Mouse (Mus musculus) kidney, adult 2 months (tissue): ENCODE data around the gene Rnf157. TPM values are rescaled to one million over a fixed set of nuclear protein-coding genes. Genes with fewer than 3 reads are reported as not detected.

Experiments used
- DNase-seq: peaks from one replicate; pipeline ENCODE4 v3.0.0; 2021
- H3K27ac ChIP-seq: fragments of 200-500 bp; 2 replicates; pipeline ENCODE4 v1.5.1; 2012; ENCODE audit warnings: low read depth, low read length, control low read depth, inconsistent platforms; ENCODE audit not compliant: insufficient read depth
- H3K27me3 ChIP-seq: fragments of 200-500 bp; replicated peaks from 2 replicates; pipeline ENCODE4 v1.6.1; 2012; ENCODE audit warnings: mild to moderate bottlenecking, moderate library complexity, low read length, inconsistent platforms; ENCODE audit not compliant: control insufficient read depth, insufficient read depth
- H3K36me3 ChIP-seq: fragments of 200-500 bp; 2 replicates; pipeline ENCODE4 v1.6.1; 2012; ENCODE audit warnings: mild to moderate bottlenecking, moderate library complexity, low read length, inconsistent platforms; ENCODE audit not compliant: control insufficient read depth, insufficient read depth
- H3K4me1 ChIP-seq: fragments of 200-500 bp; 2 replicates; pipeline ENCODE4 v1.6.1; 2011; ENCODE audit warnings: low read length; ENCODE audit not compliant: control insufficient read depth, insufficient read depth
- H3K4me3 ChIP-seq: fragments of 200-500 bp; 2 replicates; pipeline ENCODE4 v1.5.1; 2011; ENCODE audit warnings: mild to moderate bottlenecking, low read depth, low read length, control low read depth; ENCODE audit not compliant: insufficient read depth
- CTCF ChIP-seq: fragments of 200-500 bp; conservative IDR thresholded peaks from 2 replicates; pipeline ENCODE4 v1.5.1; 2011; ENCODE audit warnings: low read depth, mild to moderate bottlenecking, control low read depth, low read length, moderate library complexity, mixed read lengths; ENCODE audit not compliant: insufficient read depth, insufficient read length
- POLR2A ChIP-seq: fragments of 200-500 bp; IDR thresholded peaks from one replicate; pipeline ENCODE4 v1.6.1; 2011; ENCODE audit warnings: low read depth, low read length, control low read depth
- WGBS: fragments of 180-500 bp; shearing (Covaris S2); methylation state at CpG from one replicate; pipeline ENCODE4 v1.1.7; 2018; 5-methylcytosine and 5-hydroxymethylcytosine counted together
- polyA plus RNA-seq: library from polyadenylated mRNA; depleted of rRNA; stranded (reverse); fragments of >200 nt; gene quantifications from 2 replicates; pipeline ENCODE4 v1.2.3, GENCODE M21; 2012; rRNA removed

The Rnf157 gene
- polyA plus RNA-seq, 1 experiment, result 2.9 TPM

DNA sequence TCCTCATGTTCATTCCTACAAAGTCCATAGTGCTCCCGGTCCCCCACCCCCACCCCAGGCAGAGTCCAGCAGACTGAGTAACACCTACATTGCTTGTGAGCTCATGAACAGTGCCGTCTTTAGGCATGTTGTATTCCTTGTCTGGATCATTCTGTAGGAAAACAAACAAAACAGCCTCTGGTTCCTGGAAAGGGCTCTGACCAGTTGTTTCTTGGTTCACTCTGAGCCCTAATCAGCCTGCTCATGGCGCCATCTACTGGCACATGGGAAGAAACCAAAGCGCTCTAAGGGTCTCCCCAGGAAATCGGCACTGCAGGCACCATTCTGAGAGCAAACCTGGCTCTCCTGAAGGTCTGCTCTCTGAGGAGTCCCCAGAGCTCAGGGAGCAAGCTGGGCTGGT lies 118.5 kb downstream of the Rnf157 start:
- TF ChIP-seq POLR2A (no peak), CTCF (peak; percentile 79)
- Histone ChIP-seq H3K36me3 (no peaks in the 10 kb centered on the region), H3K27me3 (no peaks in the 10 kb centered on the region), H3K4me3 (no peak overlapping the region), H3K4me1 (no peaks in the 10 kb centered on the region), H3K27ac (no peak overlapping the region)
- WGBS, result 22% methylated on average over 5 of the region's 5 CpGs
- peak; percentile 70 for DNase-seq

DNA sequence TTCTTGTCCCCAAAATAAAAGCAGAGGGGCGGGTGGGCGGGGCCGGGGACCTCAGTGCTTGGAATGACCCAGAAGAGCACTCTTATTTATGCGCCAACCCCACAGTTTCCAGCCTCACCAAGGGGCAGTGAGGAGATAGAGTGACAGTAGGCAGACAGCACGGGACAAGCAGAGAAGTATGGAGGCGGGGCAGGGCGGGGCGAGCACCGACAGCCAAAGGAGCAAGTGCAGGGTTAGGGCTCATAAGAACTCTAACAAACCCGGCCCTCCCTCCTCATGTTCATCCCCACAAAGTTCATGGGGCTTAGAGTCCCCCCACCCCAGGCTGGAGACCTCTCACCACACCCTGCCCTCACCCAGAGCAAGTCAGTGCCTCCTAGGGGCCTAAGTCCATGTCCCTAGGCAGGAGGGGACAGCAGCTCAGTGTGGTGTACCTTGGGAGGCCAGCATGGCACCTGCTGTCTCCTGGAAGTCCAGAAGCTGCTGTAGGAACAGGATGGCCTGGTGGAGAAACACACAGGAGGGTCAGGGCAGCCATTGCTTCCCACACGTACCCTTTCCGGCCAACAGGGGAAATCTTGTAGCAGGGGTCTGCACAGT lies 119.2 kb downstream of the Rnf157 start:
- no peak overlapping the region for H3K27ac ChIP-seq
- 91% methylated on average over 12 of the region's 12 CpGs for WGBS
- TF ChIP-seq CTCF (no peak), POLR2A (no peak)
- no peaks in the 10 kb centered on the region for H3K36me3 ChIP-seq
- DNase-seq, result no peak
- no peaks in the 10 kb centered on the region for H3K4me1 ChIP-seq
- H3K27me3 ChIP-seq, result no peaks in the 10 kb centered on the region
- no peak overlapping the region for H3K4me3 ChIP-seq

DNA sequence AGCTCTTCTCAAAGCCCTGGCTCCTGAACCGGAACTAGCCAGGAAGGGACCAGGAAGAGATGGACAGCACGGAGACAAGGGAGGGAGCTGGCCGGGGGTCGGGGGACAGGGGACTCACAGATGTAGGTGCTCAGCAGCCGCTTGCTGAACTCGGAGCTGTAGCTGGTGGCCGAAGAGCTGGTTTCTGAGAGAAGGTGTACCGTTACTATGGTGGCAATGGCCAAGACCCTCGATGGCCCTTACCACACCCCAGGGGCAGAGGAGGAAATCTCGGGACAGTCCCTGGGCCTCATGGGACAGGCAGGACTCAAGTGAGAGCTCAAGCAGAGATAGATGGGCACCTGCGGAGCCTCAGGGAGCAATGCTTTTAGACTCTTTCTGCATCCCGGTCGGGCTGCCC lies 120.4 kb downstream of the Rnf157 start:
- no peaks in the 10 kb centered on the region for H3K4me1 ChIP-seq
- H3K27me3 ChIP-seq, result no peaks in the 10 kb centered on the region
- no peak overlapping the region for H3K4me3 ChIP-seq
- no peak for DNase-seq
- WGBS, result 94% methylated on average over 13 of the region's 13 CpGs
- H3K27ac ChIP-seq, result no peak overlapping the region
- TF ChIP-seq POLR2A (no peak), CTCF (no peak)
- H3K36me3 ChIP-seq, result no peaks in the 10 kb centered on the region; the same call in 1 of the 2 replicates

DNA sequence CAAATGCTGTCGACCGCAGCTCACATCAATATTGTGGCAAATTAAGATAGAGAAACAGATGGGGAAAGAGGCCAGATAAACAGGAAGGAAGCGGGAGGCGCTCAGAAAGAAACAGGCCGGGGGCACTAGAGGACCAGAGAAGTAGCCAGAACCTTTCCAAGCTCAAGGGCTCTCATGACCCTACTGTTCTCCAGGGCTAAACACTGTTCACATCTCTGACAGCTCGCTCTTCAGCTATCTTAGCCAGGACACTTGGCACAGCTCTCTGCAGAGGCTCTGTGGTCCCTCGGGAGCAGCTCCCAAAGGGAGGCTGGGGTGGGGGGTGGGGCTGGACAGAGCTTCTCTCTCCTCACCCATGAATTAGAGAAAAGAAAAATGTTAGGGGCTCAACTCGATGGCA lies 122.3 kb downstream of the Rnf157 start:
- Histone ChIP-seq H3K36me3 (no peaks in the 10 kb centered on the region; the same call in 1 of the 2 replicates), H3K4me1 (no peaks in the 10 kb centered on the region), H3K4me3 (no peak overlapping the region), H3K27me3 (no peaks in the 10 kb centered on the region), H3K27ac (no peak overlapping the region; the same call in 1 of the 2 replicates)
- 65% methylated on average over 8 of the region's 8 CpGs for WGBS
- peak; percentile 44 for DNase-seq
- TF ChIP-seq POLR2A, result no peak
- TF ChIP-seq CTCF, result no peak

DNA sequence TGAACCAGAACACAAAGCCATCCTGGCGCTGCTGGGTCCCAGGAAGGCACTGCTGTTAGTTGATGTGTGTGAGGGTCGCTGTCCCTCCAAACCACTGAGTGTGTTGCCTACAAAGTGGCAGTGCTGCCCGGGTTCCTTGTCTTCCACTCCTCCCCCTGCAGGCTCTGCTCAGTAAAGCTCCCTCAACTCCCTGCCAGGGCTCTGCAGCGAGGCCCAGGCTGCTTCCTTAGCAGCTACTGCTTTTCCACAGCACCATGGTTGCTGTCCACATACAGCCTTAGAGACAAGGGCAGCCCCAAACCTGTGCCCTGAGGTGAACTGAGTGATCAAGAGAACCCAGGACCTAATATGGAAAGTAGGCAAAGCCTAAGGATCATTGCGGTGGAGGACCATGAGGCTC lies 125.5 kb downstream of the Rnf157 start:
- 80% methylated on average over 5 of the region's 5 CpGs for WGBS
- Histone ChIP-seq H3K4me1 (0 out of 2 replicates have a peak, but pooled peaks cover 3% of the 10 kb centered on the region), H3K27ac (no peak overlapping the region), H3K36me3 (no peaks in the 10 kb centered on the region; the same call in 1 of the 2 replicates), H3K27me3 (no peaks in the 10 kb centered on the region), H3K4me3 (no peak overlapping the region)
- TF ChIP-seq POLR2A (no peak), CTCF (no peak)
- DNase-seq, result no peak

Other genes starting within 250 kb of the Rnf157 start
- 24.0 TPM in 2 replicates for gene Fbf1, start 244.9 kb downstream of the Rnf157 start, polyA plus RNA-seq
- 20.1 and 21.0 TPM in 2 replicates for gene Ten1, start 214.2 kb downstream of the Rnf157 start, polyA plus RNA-seq
- 251 and 265 TPM in 2 replicates for gene Acox1, start 214.0 kb downstream of the Rnf157 start, polyA plus RNA-seq
- gene Evpl, start 175.0 kb downstream of the Rnf157 start, polyA plus RNA-seq, result 6.8 and 7.1 TPM in 2 replicates
- gene Srp68, start 138.8 kb downstream of the Rnf157 start, polyA plus RNA-seq, result 53.7 and 53.8 TPM in 2 replicates
- gene Galr2, start 132.1 kb downstream of the Rnf157 start, polyA plus RNA-seq, result 3.3 and 5.3 TPM in 2 replicates
- gene Exoc7, start 105.8 kb downstream of the Rnf157 start, polyA plus RNA-seq, result 33.2 and 33.5 TPM in 2 replicates
- 0.80 and 1.0 TPM in 2 replicates for gene Foxj1, start 77.6 kb downstream of the Rnf157 start, polyA plus RNA-seq
- gene Ubald2, start 21.1 kb upstream of the Rnf157 start, polyA plus RNA-seq, result 195 and 211 TPM in 2 replicates
- 0.08 and 0.24 TPM in 2 replicates for gene Qrich2, start 53.2 kb upstream of the Rnf157 start, polyA plus RNA-seq
- gene Prpsap1, start 81.2 kb upstream of the Rnf157 start, polyA plus RNA-seq, result 87.5 and 91.1 TPM in 2 replicates
- 9.9 and 12.0 TPM in 2 replicates for gene Sphk1, start 117.9 kb upstream of the Rnf157 start, polyA plus RNA-seq
- gene Ube2o, start 168.4 kb upstream of the Rnf157 start, polyA plus RNA-seq, result 10.3 and 10.8 TPM in 2 replicates
- not detected in 2 replicates for gene Aanat, start 173.4 kb upstream of the Rnf157 start, polyA plus RNA-seq
- gene Rhbdf2, start 214.0 kb upstream of the Rnf157 start, polyA plus RNA-seq, result 18.0 and 19.1 TPM in 2 replicates
- 0.44 and 0.52 TPM in 2 replicates for gene Prcd, start 240.5 kb upstream of the Rnf157 start, polyA plus RNA-seq
- 16.2 and 21.0 TPM in 2 replicates for gene Cygb, start 241.3 kb upstream of the Rnf157 start, polyA plus RNA-seq